Mouse (Mus musculus) CD4-positive helper T cell, adult 2 months (primary cell): ENCODE measurements around the gene Pycard.
"Not testable (repeated sequence)": the region's sequence is repeated elsewhere in the genome, so short reads cannot be mapped to it uniquely, and the experiment has no call there.

Experiments
- DNase-seq: peaks from one replicate; pipeline ENCODE4 v3.0.0-alpha.2; 2012; ENCODE audit warnings: low read depth, missing footprints, low spot score

Gene Pycard

GRCm38 (mm10) chr7:127993341-127993977, at the start of gene Pycard:
TSS of gene Pycard (minus strand) at chr7:127993867.
- DNase-seq = peak; percentile 92

DNA sequence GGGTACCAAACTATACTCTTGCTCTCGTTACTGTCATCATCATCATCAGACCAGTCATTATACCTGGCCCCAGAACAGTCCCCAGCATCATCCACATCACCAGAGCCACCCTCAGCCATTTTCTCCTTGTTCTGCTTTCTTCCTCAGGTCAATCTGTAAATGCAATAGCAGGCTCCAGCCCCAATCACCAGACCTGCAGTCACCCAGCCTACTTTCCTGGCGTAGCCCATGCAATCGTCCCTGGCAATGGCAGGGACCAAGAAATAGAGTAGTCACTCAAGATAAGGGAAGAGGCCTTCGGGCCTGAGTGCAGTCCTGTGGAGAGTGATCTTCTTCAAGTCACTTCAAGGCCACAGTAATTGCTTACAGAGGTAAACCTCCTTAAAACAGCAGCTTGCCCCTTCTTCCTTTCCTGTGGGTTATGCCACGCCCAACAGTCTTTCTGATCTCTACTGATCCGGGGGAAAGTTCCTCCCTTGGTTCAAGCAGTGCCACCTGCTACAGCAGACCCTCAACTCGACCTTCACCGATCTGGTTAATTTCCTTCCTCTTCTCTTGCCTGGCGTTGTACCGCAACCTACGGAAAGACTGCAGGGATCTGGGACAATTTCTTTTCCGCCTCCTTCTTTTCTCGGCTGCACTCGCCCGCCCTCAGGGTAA, 48.6 kb upstream of the Pycard start:
- DNase-seq = not testable (repeated sequence)

- no peak for DNase-seq
Measured at GRCm38 (mm10) chr7:128033616-128034015, 39.9 kb upstream of the Pycard start.

DNA sequence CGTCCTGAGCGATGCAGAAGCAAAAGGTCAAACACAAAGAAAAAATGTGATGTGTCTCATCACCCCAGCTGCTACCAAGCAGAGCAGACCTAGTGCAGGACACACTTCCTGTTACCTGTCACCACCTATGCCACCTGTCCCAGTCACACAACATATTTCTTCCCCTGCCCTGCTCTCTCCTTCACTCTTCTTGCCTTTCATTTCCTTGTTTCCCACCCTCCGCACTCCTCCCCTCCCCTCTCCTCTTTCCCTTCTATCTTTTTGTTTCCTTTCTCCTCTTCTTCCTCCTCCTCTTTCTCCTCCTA, 39.3 kb upstream of the Pycard start:
- no peak for DNase-seq

DNA sequence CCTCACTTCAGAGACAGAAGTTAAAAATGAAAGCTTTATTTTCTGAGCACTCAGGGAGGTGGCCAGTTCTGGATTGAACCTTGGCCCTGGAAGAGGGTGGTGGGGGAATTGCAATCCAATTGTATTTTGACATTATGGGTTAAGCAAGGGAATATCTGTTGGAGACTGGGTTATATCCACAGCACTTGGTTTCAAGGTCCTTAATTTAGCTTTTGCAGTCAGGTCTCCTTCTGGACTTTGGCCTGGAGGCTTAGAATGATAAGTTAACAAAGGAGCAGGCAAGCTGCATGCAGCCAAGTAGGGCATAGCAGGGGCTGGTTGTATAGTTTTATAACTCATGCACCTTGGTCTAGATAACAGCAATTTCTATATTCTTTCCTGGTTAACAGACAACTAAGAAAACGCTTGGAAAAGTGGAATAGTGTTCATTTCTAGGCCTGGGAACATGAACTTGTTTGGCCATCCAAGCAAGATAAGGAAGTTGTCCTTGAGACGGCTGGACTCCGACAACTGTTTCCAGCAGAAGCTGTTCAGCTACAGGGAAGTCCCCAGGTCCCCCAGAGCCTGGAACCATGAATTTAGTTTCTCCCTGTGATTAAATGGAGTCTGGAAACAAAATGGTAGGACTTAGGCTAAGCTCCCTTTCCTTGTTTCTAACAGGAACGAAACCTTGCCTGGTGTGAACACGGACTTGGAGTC, 38.8 kb upstream of the Pycard start:
- DNase-seq = no peak

DNA sequence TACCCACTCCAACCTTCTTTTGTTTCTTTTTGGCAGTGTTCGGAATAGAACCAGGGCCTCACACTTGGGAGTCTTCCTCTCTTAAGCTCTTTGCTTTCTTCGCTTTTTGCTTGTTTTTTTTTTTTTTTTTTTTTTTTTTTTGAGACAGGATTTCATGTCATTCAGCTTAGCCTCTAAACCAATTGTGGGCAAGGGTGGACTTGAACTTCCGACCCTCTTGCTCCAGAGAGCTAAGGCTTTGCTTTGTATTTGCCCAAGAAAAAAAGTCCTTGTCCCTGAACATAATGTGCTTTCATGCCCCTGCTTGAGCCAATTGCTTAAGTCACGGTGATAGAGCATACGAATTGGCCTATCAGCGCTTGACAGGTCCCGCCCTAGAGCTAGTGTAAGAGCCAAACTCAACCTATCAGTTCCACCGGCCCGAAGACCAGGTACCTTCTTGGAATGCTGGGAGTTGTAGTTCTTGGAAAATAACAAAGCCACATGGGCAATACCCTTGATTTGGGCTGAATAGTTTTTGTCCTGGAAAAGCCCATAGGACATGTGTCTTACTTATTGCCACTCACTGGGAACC, 37.8 kb upstream of the Pycard start:
- no peak for DNase-seq

DNA sequence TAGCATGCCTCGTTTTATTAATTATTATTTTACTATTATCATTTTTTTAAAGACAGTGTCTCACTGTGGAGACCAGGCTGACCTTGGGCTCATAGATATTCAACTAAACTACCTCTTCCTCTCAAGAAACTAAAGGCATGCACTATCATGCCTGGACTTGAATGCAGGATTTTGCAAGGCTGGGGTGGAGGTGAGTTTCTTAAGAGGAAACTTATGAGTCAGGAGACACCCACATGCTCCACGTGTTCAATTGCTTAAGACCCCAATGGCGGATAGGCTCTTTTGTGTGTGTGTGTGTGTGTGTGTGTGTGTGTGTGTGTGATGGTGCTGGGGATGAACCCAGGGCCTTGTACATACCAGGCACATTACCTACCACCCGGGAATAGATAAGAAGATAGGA, 31.7 kb upstream of the Pycard start:
- DNase-seq = no peak

DNA sequence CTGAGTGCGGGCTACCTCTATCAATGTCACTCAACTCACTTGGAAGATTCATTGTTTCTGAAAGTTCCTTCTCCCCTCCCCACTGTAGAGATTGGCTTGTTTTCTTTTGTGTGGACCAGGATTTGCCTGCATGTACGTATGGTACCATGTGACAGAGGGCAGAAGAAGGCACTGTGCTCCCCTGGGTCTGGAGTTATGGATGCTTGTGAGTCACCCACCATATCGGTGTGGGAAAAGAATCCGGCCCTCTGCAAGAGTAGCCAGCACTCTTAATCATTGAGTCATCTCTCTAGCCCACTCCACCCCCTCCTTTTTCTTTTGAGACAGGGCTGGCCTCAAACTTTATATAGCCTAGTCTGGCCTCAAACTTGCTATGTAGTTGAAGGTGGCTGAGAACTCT, 31.3 kb upstream of the Pycard start:
- DNase-seq = no peak

- DNase-seq = no peak
Measured at GRCm38 (mm10) chr7:128024364-128024763, 30.7 kb upstream of the Pycard start.

DNA sequence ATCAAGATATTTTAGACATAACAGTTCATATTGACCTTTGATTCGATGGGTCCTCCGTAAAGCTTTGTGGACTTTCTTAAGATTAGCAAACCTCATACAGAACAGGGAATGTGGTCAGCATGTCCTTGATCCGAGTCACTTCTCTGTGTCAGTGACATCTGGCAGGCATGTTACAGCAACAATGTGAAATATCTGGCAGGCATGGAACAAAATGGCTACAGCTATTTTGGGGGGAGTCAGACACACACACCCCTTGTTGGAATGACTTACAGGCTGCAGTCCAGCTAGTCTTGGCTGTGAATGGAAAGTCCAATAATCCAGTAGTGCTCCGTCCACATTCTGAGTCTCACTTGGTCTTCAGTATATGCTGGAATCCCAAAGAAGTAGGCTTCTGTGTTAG, 29.9 kb upstream of the Pycard start:
- no peak for DNase-seq

- peak; percentile 22 for DNase-seq
Measured at GRCm38 (mm10) chr7:128022974-128023373, 29.3 kb upstream of the Pycard start.

- DNase-seq = no peak
Measured at GRCm38 (mm10) chr7:128019187-128019586, 25.5 kb upstream of the Pycard start.

GRCm38 (mm10) chr7:128018275-128018674, 24.6 kb upstream of the Pycard start:
- no peak for DNase-seq

DNA sequence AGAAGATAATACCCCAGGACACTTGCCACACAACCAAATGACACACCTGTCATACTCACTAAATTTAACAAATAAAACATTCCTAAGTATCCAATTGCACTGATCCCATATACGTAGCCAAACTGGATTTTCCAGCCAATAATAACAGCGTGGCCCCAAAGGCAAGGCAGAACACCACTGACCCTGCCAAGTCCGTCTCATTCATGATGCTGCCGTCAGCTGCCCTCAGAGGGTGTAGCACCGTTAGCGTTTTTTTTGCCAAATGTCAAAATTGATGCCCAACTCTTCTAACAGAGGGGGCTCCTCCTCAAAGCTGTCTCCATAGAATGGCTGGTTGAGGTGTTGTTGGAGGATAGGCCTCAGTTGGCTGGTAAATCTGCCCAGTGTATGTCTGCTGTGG, 23.0 kb upstream of the Pycard start:
- no peak for DNase-seq

DNA sequence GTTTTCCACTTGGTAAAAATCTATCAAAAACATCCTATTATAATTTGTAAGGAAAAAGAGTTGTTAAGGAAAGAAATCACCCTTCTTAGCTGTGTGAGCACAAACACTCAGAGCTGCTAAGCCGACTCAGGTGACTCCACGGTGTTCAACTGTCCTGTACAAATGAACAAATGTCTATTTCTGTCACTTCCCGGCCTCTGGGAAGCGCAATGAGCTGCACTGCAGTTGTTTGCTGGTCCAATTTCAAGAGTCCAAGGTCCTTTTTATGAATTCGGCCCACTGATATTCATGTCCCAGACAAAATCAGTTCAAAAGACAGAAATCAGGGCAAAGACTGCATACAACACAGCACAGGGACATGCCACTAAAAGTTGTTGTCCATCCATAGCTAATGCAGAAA, 22.5 kb upstream of the Pycard start:
- not testable (repeated sequence) for DNase-seq

- DNase-seq = no peak
Measured at GRCm38 (mm10) chr7:128013116-128013515, 19.4 kb upstream of the Pycard start.

GRCm38 (mm10) chr7:128012136-128012780, 18.6 kb upstream of the Pycard start:
- no peak for DNase-seq

DNA sequence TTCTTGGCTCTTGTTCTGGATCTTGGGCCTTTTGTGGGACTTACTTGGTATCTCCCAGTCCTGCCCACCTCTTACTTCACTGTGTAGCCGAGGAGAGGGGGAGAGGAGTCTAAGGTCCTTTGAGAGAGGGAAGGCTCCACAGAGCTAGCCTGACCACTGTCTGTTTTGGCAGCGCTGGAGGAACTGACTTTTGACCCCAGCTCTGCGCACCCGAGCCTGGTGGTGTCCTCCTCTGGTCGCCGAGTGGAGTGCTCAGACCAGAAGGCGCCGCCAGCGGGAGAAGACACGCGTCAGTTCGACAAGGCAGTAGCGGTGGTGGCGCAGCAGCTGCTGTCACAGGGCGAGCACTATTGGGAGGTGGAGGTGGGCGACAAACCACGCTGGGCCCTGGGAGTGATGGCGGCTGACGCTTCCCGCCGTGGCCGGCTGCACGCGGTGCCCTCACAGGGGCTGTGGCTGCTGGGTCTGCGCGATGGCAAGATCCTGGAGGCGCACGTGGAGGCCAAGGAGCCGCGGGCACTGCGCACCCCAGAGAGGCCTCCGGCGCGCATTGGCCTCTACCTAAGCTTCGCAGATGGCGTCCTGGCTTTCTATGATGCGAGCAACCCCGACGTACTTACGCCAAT, 16.2 kb upstream of the Pycard start:
- DNase-seq = no peak

- no peak for DNase-seq
Measured at GRCm38 (mm10) chr7:128006193-128006592, 12.5 kb upstream of the Pycard start.

GRCm38 (mm10) chr7:128004487-128005362, 11.1 kb upstream of the Pycard start:
- no peak for DNase-seq

DNA sequence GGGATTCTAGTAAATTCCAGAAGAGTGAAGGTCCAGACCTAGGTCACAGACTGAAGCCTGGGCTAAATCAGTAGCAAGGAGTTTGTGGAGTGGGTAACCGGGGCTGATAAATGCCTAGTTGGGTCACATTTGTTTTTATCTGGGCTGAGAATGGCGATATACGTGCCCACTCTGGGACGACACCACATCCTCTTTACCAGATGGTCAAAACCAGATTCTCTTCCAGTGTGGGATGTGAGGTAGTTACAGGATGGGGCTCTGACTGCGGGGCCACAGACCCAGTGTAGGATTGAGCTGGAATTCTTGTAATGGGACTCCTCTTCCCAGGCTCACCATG, 10.5 kb upstream of the Pycard start:
- no peak for DNase-seq
